Mouse (Mus musculus) liver, adult 2 months (tissue): ENCODE data around the gene Ntmt1. TPM values are rescaled to one million over a fixed set of nuclear protein-coding genes. Genes with fewer than 3 reads are reported as not detected.

Source experiments
- DNase-seq: peaks from one replicate; pipeline ENCODE4 v3.0.0-alpha.2; 2011; ENCODE audit warnings: low read depth, low spot score; ENCODE audit errors: extremely low read depth
- H3K27ac ChIP-seq: fragments of 200-500 bp; replicated peaks from 2 replicates; pipeline ENCODE4 v1.5.1; 2012; ENCODE audit warnings: low read depth, mild to moderate bottlenecking, control low read depth, inconsistent platforms, low read length; ENCODE audit not compliant: insufficient read depth
- H3K27me3 ChIP-seq: fragments of 200-500 bp; 2 replicates; pipeline ENCODE4 v1.6.1; 2012; ENCODE audit warnings: mild to moderate bottlenecking, moderate library complexity, low read length, inconsistent platforms; ENCODE audit not compliant: control insufficient read depth, insufficient read depth
- H3K36me3 ChIP-seq: fragments of 200-500 bp; 2 replicates; pipeline ENCODE4 v1.6.1; 2012; ENCODE audit warnings: low read length, inconsistent platforms; ENCODE audit not compliant: control insufficient read depth, insufficient read depth
- H3K4me1 ChIP-seq: fragments of 200-500 bp; 2 replicates; pipeline ENCODE4 v1.6.1; 2011; ENCODE audit warnings: low read length; ENCODE audit not compliant: control insufficient read depth, insufficient read depth
- H3K4me3 ChIP-seq: fragments of 200-500 bp; 2 replicates; pipeline ENCODE4 v1.5.1; 2011; ENCODE audit warnings: low read depth, mild to moderate bottlenecking, control low read depth, low read length, moderate library complexity; ENCODE audit not compliant: insufficient read depth
- H3K79me2 ChIP-seq: fragments of 200-500 bp; 2 replicates; pipeline ENCODE4 v1.6.1; 2012; ENCODE audit warnings: inconsistent platforms, mild to moderate bottlenecking, low read length, moderate library complexity; ENCODE audit not compliant: control insufficient read depth, insufficient read depth
- H3K9ac ChIP-seq: fragments of 200-500 bp; 2 replicates; pipeline ENCODE4 v1.6.1; 2012; ENCODE audit warnings: low read depth, mild to moderate bottlenecking, control low read depth, inconsistent platforms, low read length
- CTCF ChIP-seq: fragments of 200-500 bp; IDR thresholded peaks from 2 replicates; pipeline ENCODE4 v1.5.1; 2011; ENCODE audit warnings: low read depth, low read length, control low read depth
- POLR2A ChIP-seq: fragments of 200-500 bp; IDR thresholded peaks from 2 replicates; pipeline ENCODE4 v1.6.1; 2011; ENCODE audit warnings: low read length, control low read depth; ENCODE audit not compliant: insufficient read depth; ENCODE audit errors: extremely low read depth
- WGBS: fragments of 180-500 bp; shearing (Covaris S2); methylation state at CpG from one replicate; pipeline ENCODE4 v1.1.7; 2018; 5-methylcytosine and 5-hydroxymethylcytosine counted together
- polyA plus RNA-seq: library from polyadenylated mRNA; depleted of rRNA; stranded (reverse); fragments of >200 nt; gene quantifications from 2 replicates; pipeline ENCODE4 v1.2.3, GENCODE M21; 2012
- total RNA-seq: library from RNA; depleted of rRNA; stranded (reverse); fragments of >200 nt; gene quantifications from 2 replicates; pipeline ENCODE4 v1.2.3, GENCODE M21; 2014

Gene Ntmt1
- total and polyA plus RNA-seq, 2 experiments: 8.3 to 15.9 TPM

DNA sequence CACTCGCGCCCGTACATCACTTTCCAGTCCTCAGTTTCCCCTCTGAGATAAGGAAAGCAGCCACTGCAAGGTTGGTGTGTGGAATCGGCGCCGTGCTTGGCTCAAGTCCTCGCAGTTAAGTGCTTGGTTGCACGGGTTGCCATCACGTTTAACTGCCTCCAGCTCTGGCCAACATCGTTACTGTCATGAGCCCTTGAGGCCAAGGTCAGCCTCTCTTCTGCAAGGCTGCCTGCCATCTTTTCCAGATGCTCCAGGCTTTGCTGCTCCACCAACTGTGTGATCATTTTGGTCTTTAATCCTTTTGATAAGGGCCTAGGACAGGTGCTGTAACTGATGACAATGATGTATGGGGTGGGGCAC is 650 bp downstream of the Ntmt1 start:
- H3K27me3 ChIP-seq: no peaks in the 10 kb centered on the region
- peak overlapping the region; percentile 69 for H3K4me3 ChIP-seq
- no peaks in the 10 kb centered on the region for H3K36me3 ChIP-seq
- DNase-seq: no peak
- 7% methylated on average over 10 of the region's 10 CpGs for WGBS
- H3K9ac ChIP-seq: peak overlapping the region; percentile 80
- H3K27ac ChIP-seq: peak overlapping the region; percentile 61
- H3K79me2 ChIP-seq: peaks cover 10% of the 10 kb centered on the region; the same call in 1 of the 2 replicates
- TF ChIP-seq CTCF: no peak
- TF ChIP-seq POLR2A: no peak
- H3K4me1 ChIP-seq: peaks cover 7% of the 10 kb centered on the region

DNA sequence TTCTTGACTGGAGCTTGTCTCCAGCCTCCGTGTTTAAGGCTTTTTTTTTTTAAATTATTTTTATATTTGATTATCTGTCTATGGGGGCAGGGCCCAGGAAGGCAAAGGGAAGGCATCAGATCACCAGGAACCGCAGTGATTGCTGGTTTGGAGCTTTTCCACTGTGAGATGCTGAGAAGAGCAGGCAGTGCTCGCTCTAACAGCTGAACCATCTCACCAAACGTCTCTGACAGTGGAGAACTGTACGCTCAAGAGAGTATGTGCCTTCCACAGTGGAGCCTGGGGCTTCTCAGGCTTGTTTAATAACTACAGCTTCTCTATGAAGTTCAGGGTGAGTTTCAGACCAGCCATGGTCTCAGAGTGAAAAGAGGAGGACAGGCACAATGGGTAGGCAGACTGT is 1.9 kb downstream of the Ntmt1 start:
- WGBS: 82% methylated on average over 5 of the region's 5 CpGs
- no peak overlapping the region for H3K9ac ChIP-seq
- no peak overlapping the region for H3K27ac ChIP-seq
- H3K79me2 ChIP-seq: peaks cover 10% of the 10 kb centered on the region; the same call in 1 of the 2 replicates
- no peak overlapping the region for H3K4me3 ChIP-seq
- no peak for TF ChIP-seq POLR2A
- TF ChIP-seq CTCF: no peak
- H3K36me3 ChIP-seq: no peaks in the 10 kb centered on the region
- H3K4me1 ChIP-seq: peaks cover 7% of the 10 kb centered on the region
- H3K27me3 ChIP-seq: no peaks in the 10 kb centered on the region
- DNase-seq: no peak

DNA sequence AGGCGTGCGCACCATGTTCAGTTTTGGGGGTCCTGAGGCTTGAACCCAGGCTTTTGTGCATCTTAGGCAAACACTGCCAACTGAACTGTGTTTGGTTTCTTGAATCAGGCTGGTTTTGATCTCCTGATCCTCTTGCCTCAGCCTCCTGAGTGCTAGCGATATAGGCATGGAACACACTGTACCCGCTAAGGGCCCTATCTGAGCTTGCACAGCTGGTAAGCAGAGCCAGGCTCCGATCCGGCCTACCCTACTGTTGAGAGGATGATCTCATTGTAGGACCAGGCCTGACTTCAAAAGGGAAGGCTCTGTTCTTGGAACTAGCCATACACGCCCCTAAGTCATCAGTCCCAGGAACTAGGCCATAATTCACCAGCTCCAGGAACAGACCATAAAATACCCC is 2.9 kb downstream of the Ntmt1 start:
- H3K4me3 ChIP-seq: no peak overlapping the region
- H3K27me3 ChIP-seq: no peaks in the 10 kb centered on the region
- H3K36me3 ChIP-seq: no peaks in the 10 kb centered on the region; the same call in 1 of the 2 replicates
- peaks cover 10% of the 10 kb centered on the region; the same call in 1 of the 2 replicates for H3K79me2 ChIP-seq
- DNase-seq: no peak
- TF ChIP-seq CTCF (no peak), POLR2A (no peak)
- H3K4me1 ChIP-seq: peaks cover 7% of the 10 kb centered on the region
- no peak overlapping the region for H3K9ac ChIP-seq
- no peak overlapping the region for H3K27ac ChIP-seq
- WGBS: 93% methylated on average over 7 of the region's 7 CpGs

DNA sequence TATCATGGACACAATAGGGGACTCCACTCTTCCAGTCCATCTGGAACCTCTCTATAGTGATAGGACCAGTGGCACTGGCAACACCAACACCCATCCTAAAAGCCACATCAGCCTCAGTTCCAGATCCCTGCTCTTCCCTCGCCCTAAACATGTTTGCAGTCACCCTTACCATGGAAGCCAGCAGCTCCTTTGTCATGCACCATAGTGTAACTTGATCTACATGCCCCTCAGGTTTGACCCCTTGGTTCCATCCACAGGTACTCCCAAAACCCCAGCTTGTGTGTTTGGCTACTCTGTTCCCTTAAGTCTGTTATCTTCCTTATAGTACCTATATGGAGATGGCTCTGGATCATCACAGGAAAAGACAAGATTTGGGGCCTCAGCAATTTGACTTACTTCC is 8.8 kb downstream of the Ntmt1 start:
- Histone ChIP-seq H3K4me3 (no peak overlapping the region), H3K36me3 (no peaks in the 10 kb centered on the region; the same call in 1 of the 2 replicates), H3K9ac (no peak overlapping the region), H3K79me2 (no peaks in the 10 kb centered on the region), H3K4me1 (no peaks in the 10 kb centered on the region), H3K27ac (no peak overlapping the region), H3K27me3 (no peaks in the 10 kb centered on the region)
- no peak for DNase-seq
- WGBS: 93% methylated on average over 1 of the region's 1 CpGs
- TF ChIP-seq CTCF (no peak), POLR2A (no peak)

DNA sequence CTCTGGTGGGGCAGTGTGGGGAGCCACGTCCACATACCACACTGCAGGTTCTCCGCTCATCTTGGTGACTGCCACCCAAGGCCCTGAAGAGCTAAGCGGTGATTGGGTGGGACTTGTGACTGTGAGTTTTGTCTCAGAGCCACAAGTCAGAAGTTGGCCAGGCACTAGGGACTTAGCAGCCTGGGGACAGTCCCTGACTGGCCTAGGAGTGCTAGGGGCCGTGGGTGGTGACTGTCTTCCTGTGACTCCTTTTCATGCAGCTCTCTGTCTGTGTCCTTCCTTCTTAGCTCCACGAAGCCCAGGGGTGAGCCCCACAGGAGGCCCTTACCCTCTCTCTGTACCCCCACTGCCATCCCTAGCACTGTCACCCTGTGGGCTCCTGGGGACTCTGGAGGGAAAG is 12.2 kb downstream of the Ntmt1 start:
- no peaks in the 10 kb centered on the region; the same call in 1 of the 2 replicates for H3K36me3 ChIP-seq
- DNase-seq: no peak
- WGBS: 98% methylated on average over 5 of the region's 5 CpGs

DNA sequence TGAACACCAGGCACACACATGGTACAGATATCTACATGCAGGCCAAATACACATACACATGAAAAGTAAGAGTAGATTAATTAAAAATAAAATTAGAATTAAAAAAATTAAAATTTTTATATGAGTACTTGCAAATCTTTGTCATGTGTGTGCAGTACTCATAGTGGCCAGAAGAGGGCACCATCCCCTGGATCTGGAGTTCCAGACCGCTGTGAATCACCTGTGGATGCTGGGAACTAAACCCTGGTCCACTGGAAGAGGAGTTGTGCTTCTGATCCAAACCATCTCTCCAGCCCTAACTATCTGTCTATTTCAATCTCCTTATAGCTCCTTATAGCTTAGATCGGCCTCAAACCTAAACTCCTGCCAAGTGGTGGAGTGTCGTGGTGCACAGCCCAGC is 13.4 kb downstream of the Ntmt1 start:
- WGBS: 98% methylated on average over 3 of the region's 3 CpGs
- H3K27ac ChIP-seq: no peak overlapping the region
- H3K27me3 ChIP-seq: no peaks in the 10 kb centered on the region
- DNase-seq: no peak
- H3K79me2 ChIP-seq: no peaks in the 10 kb centered on the region
- TF ChIP-seq POLR2A (no peak), CTCF (peak; percentile 41; the same call in 1 of the 2 replicates)
- H3K4me1 ChIP-seq: no peaks in the 10 kb centered on the region
- no peak overlapping the region for H3K9ac ChIP-seq
- no peak overlapping the region for H3K4me3 ChIP-seq
- no peaks in the 10 kb centered on the region for H3K36me3 ChIP-seq

More for the DNA sequence above, 12.2 kb downstream of the Ntmt1 start:
- no peak overlapping the region for H3K4me3 ChIP-seq
- no peaks in the 10 kb centered on the region for H3K4me1 ChIP-seq
- no peak overlapping the region for H3K27ac ChIP-seq
- H3K27me3 ChIP-seq: no peaks in the 10 kb centered on the region
- TF ChIP-seq POLR2A (no peak), CTCF (no peak)
- H3K9ac ChIP-seq: no peak overlapping the region
- no peaks in the 10 kb centered on the region for H3K79me2 ChIP-seq
